Mouse (Mus musculus) cerebellum, adult 11 months (tissue): ENCODE measurements at regions not wholly inside any gene's neighbourhood (a gene's known extent, or its start where the extent isn't known, plus 50 kb on each side); places are given as distances from the start of the nearest gene placed in this dataset.

Experiments
- DNase-seq: peaks from one replicate; pipeline ENCODE4 v3.0.0; 2022

DNA sequence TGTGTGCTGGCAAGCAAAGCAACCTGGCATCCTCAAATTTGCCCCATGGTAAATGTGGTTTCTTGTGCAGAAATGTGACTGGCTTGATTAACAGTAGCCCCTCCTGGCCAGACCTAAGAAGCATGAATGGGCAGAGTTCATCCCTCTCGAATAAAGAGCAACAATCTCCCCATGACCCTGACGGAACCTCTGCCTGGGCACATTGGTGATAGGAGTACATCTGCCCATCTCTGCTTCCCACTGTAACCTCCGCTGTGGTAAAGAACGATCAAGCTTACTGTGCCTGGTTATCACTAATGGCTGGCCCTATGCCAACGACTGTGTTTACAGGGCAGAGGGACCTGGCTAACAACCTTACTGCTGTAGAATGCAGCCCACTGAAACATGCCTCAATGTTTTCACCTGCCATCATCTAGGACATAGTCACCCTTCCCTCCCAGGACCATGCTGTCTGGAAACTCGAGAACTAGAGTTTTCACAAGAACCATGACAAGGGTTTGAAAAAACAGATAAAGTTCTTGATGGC lies 69.6 kb upstream of the Tspan2 start:
- no peak for DNase-seq

DNA sequence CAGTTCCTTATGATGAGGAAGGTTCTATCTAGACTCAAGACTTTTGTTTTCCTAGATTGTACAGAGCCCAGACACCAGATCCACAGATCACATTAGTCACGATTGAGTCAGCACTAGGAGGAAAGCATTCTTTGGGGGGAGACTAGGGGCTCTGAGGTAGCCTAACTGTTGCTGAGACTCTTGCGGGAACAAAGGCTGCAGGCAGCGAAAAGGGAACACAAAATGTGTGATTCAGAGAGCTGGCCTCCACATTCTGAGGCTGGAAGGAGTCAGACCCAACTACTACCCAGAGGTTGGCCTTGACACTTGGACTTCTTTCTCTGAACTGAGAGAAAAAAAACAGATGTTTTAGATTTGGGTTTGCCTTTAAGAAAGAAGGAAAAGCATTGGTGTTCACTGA lies 66.5 kb upstream of the Tspan2 start:
- DNase-seq: no peak

DNA sequence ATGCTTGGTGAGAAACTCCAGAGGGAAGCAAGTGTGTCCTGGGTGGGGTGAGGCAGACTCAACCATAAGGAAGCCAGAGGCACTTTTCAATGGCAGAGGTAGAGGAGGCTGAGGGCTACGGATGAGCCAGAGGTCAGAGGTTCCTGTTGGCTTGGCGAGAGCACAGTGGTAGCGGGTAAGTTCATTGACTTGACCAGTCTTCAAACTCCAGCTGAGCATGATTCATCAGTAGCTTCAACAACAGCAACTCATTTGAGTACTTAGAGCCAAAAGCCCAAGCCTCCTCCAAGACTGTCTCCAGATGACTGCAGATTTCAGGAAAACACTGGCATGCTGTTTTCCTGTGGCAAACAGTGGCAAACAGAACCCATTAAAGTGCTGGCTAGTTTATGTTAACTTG lies 65.8 kb upstream of the Tspan2 start:
- DNase-seq: no peak

DNA sequence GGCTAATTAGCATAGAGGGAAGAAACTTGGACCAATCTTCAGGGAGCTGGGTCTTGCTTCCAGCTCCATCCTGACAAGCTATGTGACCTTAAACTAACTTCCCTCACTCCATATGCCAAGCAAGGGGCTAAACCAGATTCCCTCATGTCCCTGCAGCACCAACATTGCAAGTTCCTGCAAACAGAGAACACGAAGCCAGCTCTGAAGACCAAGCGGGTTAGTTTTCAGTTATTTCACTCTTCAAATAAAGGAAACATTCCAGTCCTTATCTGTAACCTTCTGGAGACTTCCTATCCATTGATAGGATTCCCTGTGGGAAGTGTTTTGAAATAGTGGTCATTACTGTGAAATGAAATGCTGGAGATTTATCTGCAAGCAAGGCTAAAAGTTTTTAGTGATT lies 64.4 kb upstream of the Tspan2 start:
- no peak for DNase-seq

DNA sequence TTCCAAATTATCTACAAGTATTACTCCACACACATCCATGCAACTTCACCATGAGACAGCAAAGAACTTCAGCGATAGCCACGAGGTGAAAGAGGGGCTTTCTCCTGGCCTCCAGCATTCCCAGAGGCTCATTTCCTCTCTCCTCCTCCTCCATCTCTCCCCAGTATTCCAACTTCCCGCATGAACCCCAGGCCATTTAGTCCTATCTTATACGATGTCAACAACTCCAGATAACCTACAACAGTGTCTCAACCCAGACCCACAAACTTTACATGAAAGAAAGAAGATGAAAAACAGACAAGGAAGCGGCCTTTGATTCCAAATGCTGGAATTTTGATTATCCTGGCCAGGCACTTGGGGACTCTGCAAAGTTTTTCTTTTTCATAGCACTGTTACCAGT lies 63.8 kb upstream of the Tspan2 start:
- DNase-seq: no peak

DNA sequence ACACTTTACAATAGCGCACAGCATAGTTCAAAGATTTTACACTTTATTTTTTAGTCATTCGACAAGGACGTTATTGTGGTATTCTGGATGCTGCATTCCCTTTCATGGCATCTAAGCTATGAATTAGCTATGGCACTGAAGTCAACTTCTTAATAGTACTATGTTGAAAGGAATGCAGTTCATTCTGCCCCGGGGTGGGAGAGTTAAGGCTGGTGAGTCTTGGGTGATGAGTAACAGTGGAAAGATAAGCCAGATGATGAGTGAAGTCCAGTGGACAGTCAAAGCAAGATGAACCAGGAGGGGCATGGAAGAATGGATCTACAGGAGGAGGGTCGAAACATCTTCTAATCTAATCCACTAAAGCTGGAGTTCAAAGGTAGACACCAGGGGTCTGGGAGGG lies 63.4 kb upstream of the Tspan2 start:
- DNase-seq: no peak

DNA sequence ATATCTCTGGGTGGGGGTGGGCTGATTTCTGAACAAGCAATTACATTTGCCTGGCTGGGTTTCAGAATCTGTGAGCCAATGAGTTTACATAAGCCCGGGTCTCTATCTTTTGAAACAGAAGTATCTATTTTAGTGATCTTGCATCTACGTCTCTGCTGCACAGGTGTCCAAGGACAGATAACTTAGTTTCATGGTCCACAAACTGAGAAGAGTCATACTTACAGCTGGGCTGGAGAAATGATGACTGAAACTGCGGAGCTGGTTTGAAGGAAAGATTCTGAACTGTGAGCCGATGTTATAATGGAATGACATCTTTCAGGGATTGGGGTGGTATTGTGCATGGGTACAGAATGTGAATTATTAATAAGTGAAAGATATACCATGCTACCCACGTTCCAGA lies 60.8 kb upstream of the Tspan2 start:
- DNase-seq: no peak

DNA sequence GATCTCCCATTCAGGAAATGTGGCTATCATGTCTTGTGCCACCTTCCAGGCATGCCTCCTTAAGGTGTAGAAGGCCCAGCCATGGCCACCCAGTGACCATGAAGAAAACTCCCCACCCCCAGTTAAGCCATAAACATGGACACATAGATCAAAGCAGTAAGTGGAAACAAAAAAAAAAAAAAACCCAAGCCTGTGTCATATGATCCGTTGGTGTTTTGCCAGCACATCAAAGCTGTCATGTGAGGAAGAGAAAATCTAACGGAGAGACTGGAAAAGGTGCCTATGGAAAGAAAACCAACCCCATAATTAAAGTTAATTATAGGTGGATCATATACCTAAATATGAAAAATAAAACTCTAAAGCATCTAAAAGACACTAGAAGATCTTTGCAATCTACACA lies 60.3 kb upstream of the Tspan2 start:
- DNase-seq: no peak

DNA sequence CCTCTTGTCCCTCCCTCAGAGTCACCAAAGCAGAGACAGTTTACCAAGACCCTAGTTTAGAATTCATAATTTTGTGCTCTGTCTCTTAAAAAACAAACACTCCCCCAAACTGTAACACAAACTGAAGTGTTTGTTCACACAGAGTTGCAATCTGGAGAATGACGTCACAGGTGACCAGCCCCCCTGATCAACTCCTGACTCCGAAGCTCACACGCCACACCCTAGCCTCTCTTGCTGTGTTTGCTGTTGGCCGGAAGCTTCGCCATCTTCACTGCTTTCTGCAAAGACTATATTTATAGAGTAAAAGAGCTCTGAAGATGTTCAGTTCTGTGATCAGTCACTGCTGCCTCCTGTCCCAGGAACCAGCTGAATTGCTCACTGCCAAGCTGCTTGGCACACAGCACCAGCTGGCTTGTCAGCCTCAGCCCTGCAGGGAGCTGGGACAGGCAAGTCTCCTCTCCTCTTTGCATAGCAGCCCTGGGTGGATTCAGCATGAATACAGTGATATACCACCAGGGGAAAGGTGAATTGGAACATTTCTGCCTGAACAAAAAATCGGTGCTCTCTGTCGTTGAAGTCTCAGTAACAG lies 57.3 kb upstream of the Tspan2 start:
- peak; percentile 35 for DNase-seq

DNA sequence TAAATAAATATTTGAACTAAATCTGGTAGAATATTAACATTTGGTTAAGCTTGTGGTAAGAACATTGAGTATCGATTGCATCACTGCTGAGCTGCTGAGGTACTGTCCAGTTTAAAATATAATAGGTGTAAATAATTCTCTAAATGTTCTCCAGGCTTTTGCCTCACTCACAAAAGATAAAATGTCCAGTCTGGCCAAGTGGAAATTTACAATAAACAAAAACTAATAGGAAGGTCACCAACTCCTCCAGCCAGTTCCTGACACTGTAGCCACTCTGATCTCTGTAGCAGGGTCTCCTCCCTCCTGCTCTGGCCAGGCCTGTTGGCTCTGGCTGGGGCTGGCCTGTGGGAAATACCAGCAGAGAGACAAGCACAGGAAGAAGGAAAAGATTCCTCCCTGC lies 55.8 kb upstream of the Tspan2 start:
- DNase-seq: no peak

DNA sequence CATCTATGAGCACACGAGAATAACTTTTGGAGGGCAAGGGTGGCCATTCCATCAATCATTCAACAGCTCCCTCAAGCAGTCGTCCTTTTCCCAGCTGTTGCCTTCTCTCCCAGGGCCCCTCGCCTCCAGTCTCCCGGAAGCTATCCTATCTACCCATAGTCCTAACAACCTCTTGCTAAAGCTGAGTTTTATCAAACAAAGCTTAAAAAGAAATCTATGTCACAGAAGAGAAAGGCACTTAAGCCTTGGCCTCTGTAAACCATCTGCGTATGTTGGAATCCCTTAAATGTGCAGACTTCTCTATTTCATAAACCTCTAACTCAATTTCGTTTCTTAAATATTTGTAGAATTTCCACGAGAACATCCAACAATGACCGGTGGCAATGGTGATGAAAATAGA lies 51.9 kb upstream of the Tspan2 start:
- no peak for DNase-seq

DNA sequence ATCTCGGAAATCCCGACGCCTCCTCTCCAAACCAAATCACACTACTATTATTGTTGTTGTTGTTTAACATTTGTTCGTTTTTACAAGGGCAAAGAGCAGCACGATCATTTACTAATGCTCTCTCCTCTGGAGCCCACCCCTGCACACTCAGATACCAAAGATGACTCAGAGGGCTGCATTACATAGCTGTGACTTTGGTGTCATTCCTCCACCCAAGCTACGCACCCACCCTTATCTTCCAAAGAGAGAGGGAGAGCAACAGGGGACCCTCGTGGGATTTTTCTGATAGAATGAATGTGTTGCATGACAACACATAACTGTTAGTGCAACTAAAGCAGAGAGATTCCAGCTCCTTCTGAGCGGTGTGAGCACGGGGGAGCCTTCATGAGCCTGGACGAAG lies 50.8 kb upstream of the Tspan2 start:
- DNase-seq: no peak
